Mouse (Mus musculus): ENCODE data around the gene Rap1gds1. TPM values are rescaled to one million over a fixed set of nuclear protein-coding genes. Genes with fewer than 3 reads are reported as not detected.

Rap1gds1 gene
- total and polyA plus RNA-seq, 3 experiments = 14.6 to 26.2 (median 24.2) TPM

GRCm38 (mm10) chr3:138889214-138889613 is 185.8 kb downstream of the Rap1gds1 start:
- 25% methylated on average over 4 of the region's 4 CpGs for WGBS
- no peak for TF ChIP-seq EP300 (IDR thresholded peaks at IDR 0.05; ENCODE audit: insufficient read depth, low read depth, low read length)
- TF ChIP-seq POLR2A (IDR thresholded peaks at IDR 0.05; ENCODE audit: insufficient read depth, low read depth, low read length) = no peak
- TF ChIP-seq CTCF (IDR thresholded peaks at IDR 0.05) = no peak
- H3K79me2 ChIP-seq (replicated peaks; ENCODE audit: control insufficient read depth, insufficient read depth, low read length) = no peaks in the 10 kb centered on the region
- H3K4me1 ChIP-seq (ENCODE audit: control insufficient read depth, insufficient read depth, low read length) = peaks cover 6% of the 10 kb centered on the region
- no peaks in the 10 kb centered on the region for H3K36me3 ChIP-seq (ENCODE audit: control insufficient read depth, insufficient read depth, low read length)
- no peak for DNase-seq
- no peak overlapping the region for H3K9ac ChIP-seq (ENCODE audit: low read depth, low read length)
- no peaks in the 10 kb centered on the region for H3K27me3 ChIP-seq (ENCODE audit: control insufficient read depth, insufficient read depth, low read length)
- H3K27ac ChIP-seq = peak overlapping the region; percentile 12
- peak overlapping the region; percentile 23; the same call in 1 of the 2 replicates for H3K4me3 ChIP-seq
- intact Hi-C loops (cut with DNase I) = no loop called here

DNA sequence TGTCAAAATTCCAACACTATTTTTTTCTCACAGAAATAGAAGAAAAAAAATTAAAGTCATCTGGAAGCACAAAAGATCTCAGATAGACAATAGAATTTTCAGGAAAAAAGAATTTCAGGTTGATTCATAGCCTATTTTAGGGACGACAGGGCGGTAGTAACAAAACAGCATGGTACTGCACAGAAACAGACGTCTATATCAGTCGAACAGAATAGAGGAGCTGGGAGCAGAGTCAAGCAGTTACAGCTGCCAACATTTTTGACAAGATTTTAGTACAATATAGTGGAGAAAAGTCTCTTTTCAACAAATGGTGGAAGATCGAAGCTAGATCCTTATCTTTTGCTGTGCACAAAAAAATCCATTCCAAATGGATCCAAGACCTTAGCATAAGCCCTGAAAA is 188.9 kb downstream of the Rap1gds1 start:
- 78% methylated on average over 5 of the region's 5 CpGs for WGBS
- peaks cover 3% of the 10 kb centered on the region for H3K4me1 ChIP-seq (ENCODE audit: control insufficient read depth, insufficient read depth, low read length)
- H3K79me2 ChIP-seq (replicated peaks; ENCODE audit: control insufficient read depth, insufficient read depth, low read length) = no peaks in the 10 kb centered on the region
- no peak overlapping the region for H3K9ac ChIP-seq (ENCODE audit: low read depth, low read length)
- no peaks in the 10 kb centered on the region for H3K36me3 ChIP-seq (ENCODE audit: control insufficient read depth, insufficient read depth, low read length)
- DNase-seq = no peak
- TF ChIP-seq POLR2A (IDR thresholded peaks at IDR 0.05; ENCODE audit: insufficient read depth, low read depth, low read length) = no peak
- TF ChIP-seq CTCF (IDR thresholded peaks at IDR 0.05) = no peak
- TF ChIP-seq EP300 (IDR thresholded peaks at IDR 0.05; ENCODE audit: insufficient read depth, low read depth, low read length) = no peak
- H3K27ac ChIP-seq = no peak overlapping the region
- H3K27me3 ChIP-seq (ENCODE audit: control insufficient read depth, insufficient read depth, low read length) = no peaks in the 10 kb centered on the region
- H3K4me3 ChIP-seq = no peak overlapping the region
- intact Hi-C loops (cut with DNase I) = no loop called here

GRCm38 (mm10) chr3:138881725-138882347 is 193.2 kb downstream of the Rap1gds1 start:
- Histone ChIP-seq H3K27ac (no peak overlapping the region), H3K4me3 (no peak overlapping the region), H3K79me2 (replicated peaks; ENCODE audit: control insufficient read depth, insufficient read depth, low read length) (no peaks in the 10 kb centered on the region), H3K27me3 (ENCODE audit: control insufficient read depth, insufficient read depth, low read length) (no peaks in the 10 kb centered on the region), H3K9ac (ENCODE audit: low read depth, low read length) (no peak overlapping the region), H3K36me3 (ENCODE audit: control insufficient read depth, insufficient read depth, low read length) (no peaks in the 10 kb centered on the region), H3K4me1 (ENCODE audit: control insufficient read depth, insufficient read depth, low read length) (no peaks in the 10 kb centered on the region)
- intact Hi-C loops (cut with DNase I) = no loop called here
- no peak for DNase-seq
- no peak for TF ChIP-seq CTCF (IDR thresholded peaks at IDR 0.05)
- 28% methylated on average over 6 of the region's 6 CpGs for WGBS

DNA sequence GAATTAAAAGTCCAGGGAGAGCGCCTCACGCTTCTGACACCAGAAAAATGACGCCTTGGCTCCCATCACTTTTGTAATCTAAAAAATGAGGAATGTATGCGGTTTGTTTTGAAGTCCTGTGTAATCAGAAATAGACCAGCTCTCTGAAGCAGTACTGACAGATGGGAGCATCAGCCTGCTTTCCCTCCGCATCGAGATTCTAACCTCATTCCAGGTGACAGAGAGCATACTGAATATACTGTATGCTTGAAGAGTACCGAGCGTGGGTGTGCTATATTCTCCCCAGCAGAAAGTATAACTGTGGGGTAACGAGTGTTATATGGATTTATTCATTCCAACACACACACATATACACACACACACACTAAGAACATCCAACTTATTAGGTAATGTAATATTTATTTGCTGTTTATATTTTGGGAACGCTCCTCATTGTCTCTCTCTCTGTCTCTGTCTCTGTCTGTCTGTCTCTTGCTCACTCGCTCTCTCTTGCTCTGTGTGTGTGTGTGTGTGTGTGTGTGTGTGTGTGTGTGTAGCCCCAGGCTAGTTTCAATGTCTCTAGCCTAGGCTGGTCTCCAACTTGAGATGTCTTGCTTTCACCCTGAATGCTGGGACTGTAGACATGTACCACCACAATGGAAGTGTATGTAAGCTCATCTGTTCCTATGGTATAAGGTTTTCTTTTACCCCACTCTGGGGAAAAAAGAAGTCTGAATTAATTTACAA is 193.8 kb downstream of the Rap1gds1 start:
- Histone ChIP-seq H3K36me3 (ENCODE audit: control insufficient read depth, insufficient read depth, low read length) (no peaks in the 10 kb centered on the region), H3K4me1 (ENCODE audit: control insufficient read depth, insufficient read depth, low read length) (no peaks in the 10 kb centered on the region), H3K27me3 (ENCODE audit: control insufficient read depth, insufficient read depth, low read length) (no peaks in the 10 kb centered on the region), H3K27ac (no peak overlapping the region), H3K4me3 (no peak overlapping the region), H3K9ac (ENCODE audit: low read depth, low read length) (no peak overlapping the region), H3K79me2 (replicated peaks; ENCODE audit: control insufficient read depth, insufficient read depth, low read length) (no peaks in the 10 kb centered on the region)
- DNase-seq = no peak
- intact Hi-C loops (cut with DNase I) = no loop called here
- WGBS = 81% methylated on average over 11 of the region's 11 CpGs
- TF ChIP-seq CTCF (IDR thresholded peaks at IDR 0.05) = no peak
- TF ChIP-seq EP300 (IDR thresholded peaks at IDR 0.05; ENCODE audit: insufficient read depth, low read depth, low read length) = no peak
- no peak for TF ChIP-seq POLR2A (IDR thresholded peaks at IDR 0.05; ENCODE audit: insufficient read depth, low read depth, low read length)

GRCm38 (mm10) chr3:138877741-138878140 is 197.3 kb downstream of the Rap1gds1 start:
- Histone ChIP-seq H3K27me3 (ENCODE audit: control insufficient read depth, insufficient read depth, low read length) (no peaks in the 10 kb centered on the region), H3K4me1 (ENCODE audit: control insufficient read depth, insufficient read depth, low read length) (no peaks in the 10 kb centered on the region), H3K27ac (no peak overlapping the region), H3K9ac (ENCODE audit: low read depth, low read length) (no peak overlapping the region), H3K4me3 (no peak overlapping the region), H3K36me3 (ENCODE audit: control insufficient read depth, insufficient read depth, low read length) (no peaks in the 10 kb centered on the region), H3K79me2 (replicated peaks; ENCODE audit: control insufficient read depth, insufficient read depth, low read length) (no peaks in the 10 kb centered on the region)
- TF ChIP-seq EP300 (IDR thresholded peaks at IDR 0.05; ENCODE audit: insufficient read depth, low read depth, low read length) = no peak
- no peak for TF ChIP-seq POLR2A (IDR thresholded peaks at IDR 0.05; ENCODE audit: insufficient read depth, low read depth, low read length)
- no peak for TF ChIP-seq CTCF (IDR thresholded peaks at IDR 0.05)
- WGBS = 34% methylated on average over 4 of the region's 4 CpGs
- intact Hi-C loops (cut with DNase I) = no loop called here
- no peak for DNase-seq

- H3K27me3 ChIP-seq (ENCODE audit: control insufficient read depth, insufficient read depth, low read length) = no peaks in the 10 kb centered on the region
- H3K27ac ChIP-seq = no peak overlapping the region
- H3K9ac ChIP-seq (ENCODE audit: low read depth, low read length) = no peak overlapping the region
- no peaks in the 10 kb centered on the region for H3K4me1 ChIP-seq (ENCODE audit: control insufficient read depth, insufficient read depth, low read length)
- H3K79me2 ChIP-seq (replicated peaks; ENCODE audit: control insufficient read depth, insufficient read depth, low read length) = no peaks in the 10 kb centered on the region
- intact Hi-C loops (cut with DNase I) = no loop called here
- WGBS = 90% methylated on average over 14 of the region's 14 CpGs
- no peak for DNase-seq
- no peak overlapping the region for H3K4me3 ChIP-seq
- H3K36me3 ChIP-seq (ENCODE audit: control insufficient read depth, insufficient read depth, low read length) = no peaks in the 10 kb centered on the region
- no peak for TF ChIP-seq CTCF (IDR thresholded peaks at IDR 0.05)
- TF ChIP-seq EP300 (IDR thresholded peaks at IDR 0.05; ENCODE audit: insufficient read depth, low read depth, low read length) = no peak
- TF ChIP-seq POLR2A (IDR thresholded peaks at IDR 0.05; ENCODE audit: insufficient read depth, low read depth, low read length) = no peak
Observed at GRCm38 (mm10) chr3:138876931-138877361, 198.1 kb downstream of the Rap1gds1 start.
